Mouse (Mus musculus): ENCODE measurements around the gene Atp2c2.

DNA sequence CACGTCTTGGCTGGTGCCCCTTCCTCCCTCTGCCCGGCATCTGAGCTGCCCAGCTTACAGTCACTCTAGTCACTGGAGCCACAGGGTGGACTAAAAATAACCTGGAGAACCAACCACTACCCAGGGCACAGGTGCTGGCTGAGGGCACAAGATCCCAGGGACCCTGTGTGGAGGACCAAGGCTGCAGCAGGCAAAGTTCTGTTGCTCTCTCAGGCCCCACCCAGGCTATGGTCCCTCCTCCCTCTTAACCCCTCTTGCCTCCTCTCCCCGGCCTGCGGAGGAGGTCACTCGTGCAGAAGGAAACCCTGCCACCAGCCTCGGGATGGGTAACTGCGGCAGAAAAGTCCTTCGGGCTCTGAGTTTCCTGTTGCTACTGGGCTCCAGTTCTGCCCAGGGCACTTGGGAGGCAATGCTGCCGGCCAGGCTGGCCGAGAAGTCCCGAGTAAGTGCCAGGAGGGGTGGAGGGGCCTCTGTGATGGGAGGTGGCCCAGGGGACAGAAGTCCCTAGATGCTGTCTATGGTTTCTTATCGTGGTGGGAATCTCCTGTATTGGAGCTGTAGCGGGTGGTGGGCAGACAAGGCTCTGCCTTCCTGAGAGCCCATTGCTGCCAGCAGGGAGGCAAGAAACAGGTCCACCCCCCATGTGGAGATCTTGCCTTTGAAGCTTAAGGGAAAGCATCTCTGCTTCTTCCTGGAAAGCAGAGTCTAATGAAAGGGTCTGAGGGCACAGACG lies 33.4 kb upstream of the Atp2c2 start, which contains the start of gene Wfdc1:
- TF ChIP-seq CTCF (IDR thresholded peaks at IDR 0.05) (no peak), POLR2A (IDR thresholded peaks at IDR 0.05; ENCODE audit: insufficient read depth, low read depth, low read length) (peak; percentile 70), EP300 (IDR thresholded peaks at IDR 0.05; ENCODE audit: insufficient read depth, low read depth, low read length) (peak; percentile 46; the same call in 1 of the 2 replicates)

Measured in heart, adult 2 months (tissue).